15 mouse cellular contexts compared by ENCODE assay signal in genomic region chr10:67050766-67051165, GRCm38 (mm10). TPM values are rescaled to one million over a fixed set of nuclear protein-coding genes. Genes with fewer than 3 reads are reported as not detected.
DNase-seq lines count a peak whose midpoint lies in the region; ATAC-seq and TF ChIP-seq lines count a peak whose summit lies in the region.
"Had no signal": no experiment of that assay in that cellular context is flagged by ENCODE, and none has a peak within 500 bp of the region (broad histone marks: within the 10 kb centered on the region; RNA-seq: fewer than 3 reads in every experiment).

No protein-coding gene starts in this region.

- no peak overlapping the region for H3K4me2 ChIP-seq in heart, embryonic 12.5 days
- no peak overlapping the region for H3K4me2 ChIP-seq in midbrain, postnatal 0 days (ENCODE audit: low read depth, low read length, poor library complexity, severe bottlenecking)
- H3K4me2 ChIP-seq in midbrain, embryonic 11.5 days, result no peak overlapping the region
- H3K4me2 ChIP-seq: liver, embryonic 13.5 days; lung, embryonic 15.5 days; midbrain, embryonic 13.5 days had no signal

- H3K27ac ChIP-seq in heart, embryonic 12.5 days (ENCODE audit: poor library complexity, severe bottlenecking), result 0 out of 2 replicates have a peak overlapping the region, but pooled peaks have one; percentile 35
- peak overlapping the region; percentile 77 for H3K27ac ChIP-seq in kidney, adult 2 months (ENCODE audit: insufficient read depth, low read depth, low read length)
- H3K27ac ChIP-seq in midbrain, postnatal 0 days (ENCODE audit: low read depth, low read length), result peak overlapping the region; percentile 18; the same call in 1 of the 2 replicates
- H3K27ac ChIP-seq in midbrain, embryonic 11.5 days (ENCODE audit: low read depth, low read length), result no peak overlapping the region
- H3K27ac ChIP-seq: liver, embryonic 13.5 days; lung, embryonic 15.5 days; midbrain, embryonic 13.5 days had no signal

- TF ChIP-seq POLR2A in kidney, adult 2 months (IDR thresholded peaks at IDR 0.05; ENCODE audit: low read depth, low read length), result no peak

- no peak for DNase-seq in heart, postnatal 25 days (ENCODE audit: low spot score)
- peak; percentile 66 for DNase-seq in kidney, adult 2 months
- DNase-seq in kidney, adult 18-20 months, result no peak
- DNase-seq in midbrain, postnatal 0 days (ENCODE audit: low spot score), result no peak
- no peak for DNase-seq in midbrain, embryonic 11.5 days (ENCODE audit: low spot score, missing footprints)
- DNase-seq in splenic B cell, adult 2 months (ENCODE audit: low read depth, low spot score), result peak; percentile 39
- DNase-seq: adrenal gland, postnatal 14 days; B cell, adult 2 months; cerebellum, adult 2 months; gastrocnemius, postnatal 10 days; liver, embryonic 13.5 days; thymus, adult 2 months had no signal

- TF ChIP-seq CTCF in kidney, adult 2 months (conservative IDR thresholded peaks at IDR 0.05; ENCODE audit: insufficient read depth, insufficient read length, low read depth, low read length), result no peak
- TF ChIP-seq CTCF in midbrain, postnatal 0 days (IDR thresholded peaks at IDR 0.05), result no peak

- ATAC-seq in heart, embryonic 12.5 days (ENCODE audit: insufficient number of reproducible peaks, low FRiP score), result no peak
- ATAC-seq in midbrain, postnatal 0 days (ENCODE audit: low FRiP score), result no peak
- ATAC-seq in midbrain, embryonic 11.5 days (ENCODE audit: low FRiP score), result no peak
- ATAC-seq: midbrain, embryonic 13.5 days had no signal

- 82% methylated on average over 7 of the region's 7 CpGs for WGBS in heart, embryonic 12.5 days
- 43% methylated on average over 7 of the region's 7 CpGs for WGBS in kidney, adult 2 months
- WGBS in midbrain, postnatal 0 days, result 55% methylated on average over 7 of the region's 7 CpGs
- WGBS in midbrain, embryonic 11.5 days, result 60% methylated on average over 6 of the region's 7 CpGs

- no peaks in the 10 kb centered on the region for H3K9me3 ChIP-seq in heart, embryonic 12.5 days (replicated peaks)
- no peaks in the 10 kb centered on the region for H3K9me3 ChIP-seq in midbrain, postnatal 0 days (ENCODE audit: low read length)
- H3K9me3 ChIP-seq in midbrain, embryonic 11.5 days (ENCODE audit: control insufficient read depth, low read length), result no peaks in the 10 kb centered on the region
- H3K9me3 ChIP-seq: liver, embryonic 13.5 days; lung, embryonic 15.5 days; midbrain, embryonic 13.5 days had no signal

- H3K27me3 ChIP-seq in heart, embryonic 12.5 days (replicated peaks), result no peaks in the 10 kb centered on the region
- no peaks in the 10 kb centered on the region for H3K27me3 ChIP-seq in kidney, adult 2 months (replicated peaks; ENCODE audit: control insufficient read depth, insufficient read depth, low read length)
- no peaks in the 10 kb centered on the region for H3K27me3 ChIP-seq in midbrain, postnatal 0 days (ENCODE audit: insufficient read depth, low read length)
- H3K27me3 ChIP-seq in midbrain, embryonic 11.5 days (ENCODE audit: control insufficient read depth, insufficient read depth, low read length), result no peaks in the 10 kb centered on the region
- H3K27me3 ChIP-seq in splenic B cell, adult 2 months (ENCODE audit: control insufficient read depth, insufficient read depth, low read length, poor library complexity, severe bottlenecking), result no peaks in the 10 kb centered on the region
- H3K27me3 ChIP-seq: liver, embryonic 13.5 days; lung, embryonic 15.5 days; midbrain, embryonic 13.5 days had no signal

- peaks cover 47% of the 10 kb centered on the region for H3K4me1 ChIP-seq in heart, embryonic 12.5 days (replicated peaks)
- peaks cover 19% of the 10 kb centered on the region for H3K4me1 ChIP-seq in kidney, adult 2 months (ENCODE audit: control insufficient read depth, insufficient read depth, low read length)
- H3K4me1 ChIP-seq in midbrain, postnatal 0 days (ENCODE audit: insufficient read depth, low read length), result no peaks in the 10 kb centered on the region; the same call in 1 of the 2 replicates
- H3K4me1 ChIP-seq in midbrain, embryonic 11.5 days (ENCODE audit: control insufficient read depth, insufficient read depth, low read length), result peaks cover 9% of the 10 kb centered on the region

- no peaks in the 10 kb centered on the region for H3K36me3 ChIP-seq in heart, embryonic 12.5 days
- no peaks in the 10 kb centered on the region for H3K36me3 ChIP-seq in kidney, adult 2 months (ENCODE audit: control insufficient read depth, insufficient read depth, low read length)
- no peaks in the 10 kb centered on the region for H3K36me3 ChIP-seq in midbrain, postnatal 0 days (ENCODE audit: insufficient read depth, low read length)
- no peaks in the 10 kb centered on the region; the same call in 1 of the 2 replicates for H3K36me3 ChIP-seq in midbrain, embryonic 11.5 days (ENCODE audit: control insufficient read depth, insufficient read depth, low read length)
- no peaks in the 10 kb centered on the region for H3K36me3 ChIP-seq in splenic B cell, adult 2 months (ENCODE audit: control insufficient read depth, insufficient read depth, low read length, poor library complexity, severe bottlenecking)
- H3K36me3 ChIP-seq: liver, embryonic 13.5 days; lung, embryonic 15.5 days; midbrain, embryonic 13.5 days had no signal

- H3K4me3 ChIP-seq in heart, embryonic 12.5 days, result no peak overlapping the region
- no peak overlapping the region for H3K4me3 ChIP-seq in kidney, adult 2 months (ENCODE audit: insufficient read depth, low read depth, low read length)
- H3K4me3 ChIP-seq in midbrain, postnatal 0 days (ENCODE audit: low read depth, low read length), result no peak overlapping the region
- no peak overlapping the region for H3K4me3 ChIP-seq in midbrain, embryonic 11.5 days (ENCODE audit: low read depth, low read length)
- H3K4me3 ChIP-seq: liver, embryonic 13.5 days; lung, embryonic 15.5 days; midbrain, embryonic 13.5 days had no signal

- H3K9ac ChIP-seq in heart, embryonic 12.5 days, result no peak overlapping the region
- H3K9ac ChIP-seq in midbrain, postnatal 0 days (replicated peaks; ENCODE audit: low read length, poor library complexity, severe bottlenecking), result no peak overlapping the region
- no peak overlapping the region for H3K9ac ChIP-seq in midbrain, embryonic 11.5 days (ENCODE audit: low read length)
- H3K9ac ChIP-seq: liver, embryonic 13.5 days; lung, embryonic 15.5 days; midbrain, embryonic 13.5 days had no signal

- intact Hi-C loops in heart, postnatal 25 days (cut with DNase I), result loop anchor here (5.0 kb wide), 1 partner anchor 67 kb away; no protein-coding TSS in a partner anchor

RNA-seq across cellular contexts. Expression of gene Jmjd1c, which starts 45.2 kb away (rescaled TPM):
- polyA plus RNA-seq in heart, embryonic 12.5 days (2016; fragmentation: Nextera tagmentation; extraction: Ambion mirVana), result 37.9 and 42.3 TPM in 2 replicates
- 10 to 100 TPM; 38.5 to 40.9 TPM for total RNA-seq in heart, postnatal 25 days (2021)
- 9.4 and 10.0 TPM in 2 replicates for polyA plus RNA-seq in kidney, adult 2 months (2012; rRNA removed)
- total RNA-seq in midbrain, postnatal 0 days (2014; rRNA removed), result 63.8 and 74.6 TPM in 2 replicates
- polyA plus RNA-seq in midbrain, postnatal 0 days (2015; fragmentation: Nextera tagmentation; extraction: Ambion mirVana), result 33.8 and 45.1 TPM in 2 replicates
- polyA plus RNA-seq in midbrain, embryonic 11.5 days (2014; fragmentation: Nextera tagmentation; extraction: Ambion mirVana), result 46.9 and 49.0 TPM in 2 replicates

RNA-seq across cellular contexts. Expression of gene Reep3, which starts 46.0 kb away (rescaled TPM):
- 28.4 and 29.3 TPM in 2 replicates for polyA plus RNA-seq in heart, embryonic 12.5 days (2016; fragmentation: Nextera tagmentation; extraction: Ambion mirVana)
- 10 to 100 TPM; 21.4 to 22.9 TPM for total RNA-seq in heart, postnatal 25 days (2021)
- polyA plus RNA-seq in kidney, adult 2 months (2012; rRNA removed), result 22.2 and 26.0 TPM in 2 replicates
- 28.1 and 30.0 TPM in 2 replicates for total RNA-seq in midbrain, postnatal 0 days (2014; rRNA removed)
- 26.6 and 26.7 TPM in 2 replicates for polyA plus RNA-seq in midbrain, postnatal 0 days (2015; fragmentation: Nextera tagmentation; extraction: Ambion mirVana)
- 37.5 and 38.9 TPM in 2 replicates for polyA plus RNA-seq in midbrain, embryonic 11.5 days (2014; fragmentation: Nextera tagmentation; extraction: Ambion mirVana)

Comparison
In these comparisons a context has a peak if more than half of its experiments do, and no peak if none do; other contexts are left out.
1. DNase-seq: peak in kidney, adult 2 months (single experiment) and splenic B cell, adult 2 months (single experiment); none in heart, postnatal 25 days (single experiment), kidney, adult 18-20 months (single experiment), midbrain, postnatal 0 days (single experiment) and midbrain, embryonic 11.5 days (single experiment).